Mouse (Mus musculus): ENCODE results near the gene Rapgef5.

The Rapgef5 gene

DNA sequence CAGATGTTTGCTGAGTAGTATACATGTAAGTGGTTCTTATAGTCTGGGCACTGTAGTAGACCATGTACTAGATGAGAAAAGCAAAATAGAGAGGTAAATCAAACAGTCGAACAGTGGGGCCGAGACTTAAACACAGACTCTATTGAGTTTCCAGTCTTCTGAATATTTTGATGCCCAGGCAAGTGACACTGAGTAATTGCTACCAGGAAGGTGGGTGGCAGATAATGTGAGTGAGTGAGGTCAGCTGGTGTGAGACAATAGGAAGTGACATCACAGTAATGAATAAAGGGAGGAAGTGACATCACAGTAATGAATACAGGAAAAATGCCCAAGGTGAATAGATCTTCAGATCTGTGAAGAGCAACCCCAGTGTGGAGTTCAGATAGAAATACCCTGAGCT lies at the start of gene Rapgef5:
TSS of gene Rapgef5 (plus strand) at position 301 of the 400 bp plus-strand sequence.
- no peak for DNase-seq (ENCODE audit: low read depth, low spot score)

DNA sequence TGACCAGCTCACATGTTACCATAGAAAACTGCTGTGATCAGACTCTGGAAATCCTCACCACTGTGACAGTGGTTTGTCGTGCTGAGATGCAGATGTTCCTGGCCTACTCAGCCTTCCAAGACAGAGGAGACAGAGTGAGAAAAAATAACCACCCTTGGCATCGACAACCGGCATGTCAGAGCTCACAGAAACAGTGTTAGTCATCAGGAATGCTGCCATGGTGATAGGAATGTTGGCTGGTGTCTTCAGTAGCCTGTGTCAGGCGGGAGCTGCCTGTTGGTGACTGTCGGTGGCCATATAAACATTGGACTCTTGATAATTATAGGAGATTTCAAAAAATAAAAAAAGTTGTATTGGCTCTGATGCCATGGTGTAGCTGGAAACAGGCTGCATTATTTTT lies 48.0 kb upstream of the Rapgef5 start:
- no peak for DNase-seq (ENCODE audit: low read depth, low spot score)

DNA sequence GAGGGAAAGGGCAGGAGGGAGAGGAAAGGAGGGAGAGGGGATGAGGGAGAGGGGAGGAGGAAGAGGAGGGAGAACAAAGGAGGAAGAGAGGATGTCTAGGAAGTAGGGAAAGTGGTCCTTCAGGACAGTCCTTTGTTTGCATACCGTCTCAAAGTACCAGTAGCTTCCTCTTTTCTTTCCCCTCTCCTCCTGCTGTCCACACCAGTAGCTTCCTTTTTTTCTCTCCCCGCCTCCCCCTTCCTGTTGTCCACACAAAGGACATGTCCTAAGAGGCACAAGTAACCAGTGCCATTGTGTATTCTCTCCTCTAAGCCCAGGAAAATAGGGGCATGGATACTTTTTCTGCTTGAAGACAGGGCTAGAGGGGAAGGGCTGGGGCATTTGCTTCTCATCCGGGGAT lies 37.3 kb upstream of the Rapgef5 start:
- DNase-seq (ENCODE audit: low read depth, low spot score) = no peak

DNA sequence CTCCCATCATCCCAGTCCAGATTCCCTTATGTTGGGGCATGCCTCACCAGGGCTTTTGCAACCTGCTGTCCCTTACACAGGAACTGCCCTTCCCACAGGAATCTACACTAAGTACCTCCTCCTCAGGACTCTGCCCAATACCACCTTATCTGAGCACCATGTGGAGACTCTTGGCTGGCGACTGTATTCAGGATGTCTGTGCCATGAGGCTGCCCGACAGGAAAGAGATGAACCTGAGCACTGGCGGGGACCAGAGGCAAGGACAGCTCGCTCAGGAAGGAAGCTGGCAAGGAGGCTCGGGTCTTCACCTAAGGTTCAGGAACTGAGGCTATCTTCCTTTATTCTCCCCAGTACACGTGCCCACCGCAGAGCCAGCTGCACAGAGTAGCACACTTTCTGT lies 36.6 kb upstream of the Rapgef5 start:
- no peak for DNase-seq (ENCODE audit: low read depth, low spot score)

DNA sequence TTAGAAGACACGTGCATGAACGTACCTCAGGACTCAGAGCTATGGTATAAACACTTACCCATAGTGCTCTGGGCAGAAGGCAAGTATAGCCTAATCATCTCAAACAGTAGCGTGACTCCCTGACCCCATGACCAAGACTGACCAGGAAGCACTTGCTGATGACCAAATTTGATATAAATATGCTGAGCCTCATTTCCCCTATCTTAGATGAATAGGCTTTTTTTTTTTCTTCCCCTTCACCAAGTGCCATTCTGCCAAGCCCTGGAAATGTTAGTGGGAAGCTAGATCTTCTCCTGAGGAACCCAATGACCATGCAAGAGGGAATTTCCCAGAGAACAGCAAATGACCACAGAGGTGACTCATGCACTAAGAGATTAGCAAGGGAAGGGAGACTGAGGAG lies 35.3 kb upstream of the Rapgef5 start:
- no peak for DNase-seq (ENCODE audit: low read depth, low spot score)

DNA sequence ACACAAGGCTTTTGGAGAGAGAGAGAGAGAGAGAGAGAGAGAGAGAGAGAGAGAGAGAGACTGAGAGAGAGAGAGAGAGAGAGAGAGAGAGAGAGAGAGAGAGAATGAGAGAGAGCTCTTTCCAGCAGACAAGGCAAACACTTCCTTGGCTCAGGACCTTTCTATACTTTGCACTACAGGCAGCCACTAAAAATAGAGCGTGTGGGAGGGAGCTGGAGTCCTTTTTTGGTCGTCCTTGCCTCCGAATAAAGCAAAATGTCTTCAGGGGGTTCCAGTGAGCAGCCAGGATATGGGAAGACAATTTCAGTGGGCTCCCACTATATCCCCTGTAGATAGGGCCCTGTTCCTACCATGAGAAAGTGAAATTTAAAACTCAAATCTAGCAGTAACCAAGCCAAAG lies 33.6 kb upstream of the Rapgef5 start:
- no peak for DNase-seq (ENCODE audit: low read depth, low spot score)

DNA sequence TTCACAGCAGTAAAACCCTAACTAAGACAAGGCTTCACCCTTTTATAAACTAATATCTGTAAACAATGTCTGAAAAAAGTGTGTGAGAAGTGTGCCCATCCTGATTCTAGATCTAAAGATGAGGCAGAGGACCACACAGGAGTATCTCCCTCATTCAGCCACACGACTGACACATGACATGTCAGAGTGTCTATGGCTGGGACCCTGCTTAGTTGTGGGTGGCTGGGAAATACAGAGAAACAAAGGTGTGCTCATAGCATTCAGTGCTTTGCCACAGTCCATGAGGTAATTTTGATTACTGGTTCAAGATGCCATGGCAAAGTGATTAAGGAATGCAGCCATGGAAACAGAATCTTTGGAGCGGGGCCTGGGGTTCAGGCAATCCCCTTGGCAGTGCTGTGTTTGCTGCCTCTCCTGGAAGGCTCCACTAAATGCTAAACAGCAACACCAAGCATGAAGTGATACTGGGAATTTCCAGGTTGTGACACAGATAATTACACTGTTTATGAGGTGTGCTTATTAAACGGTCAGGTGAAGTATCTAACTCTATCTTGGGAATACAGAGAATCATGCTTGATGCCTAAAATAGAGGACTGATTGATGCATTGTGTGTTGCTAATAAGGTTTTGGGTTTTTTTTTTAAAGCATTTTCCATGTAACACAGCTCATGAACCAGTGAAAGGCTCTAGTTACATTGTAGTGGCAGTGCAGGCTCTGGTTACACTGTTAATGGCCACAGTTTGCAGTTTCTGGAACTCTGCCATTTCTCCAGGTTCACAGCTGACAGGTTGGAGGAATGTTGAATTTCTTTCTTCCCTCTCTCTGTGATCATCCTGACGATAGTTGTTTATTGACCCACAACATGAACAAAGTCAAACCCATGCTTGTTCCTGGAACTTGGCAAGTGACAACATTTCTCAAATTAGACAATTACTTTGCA lies 29.9 kb upstream of the Rapgef5 start:
- no peak for DNase-seq (ENCODE audit: low read depth, low spot score)

DNA sequence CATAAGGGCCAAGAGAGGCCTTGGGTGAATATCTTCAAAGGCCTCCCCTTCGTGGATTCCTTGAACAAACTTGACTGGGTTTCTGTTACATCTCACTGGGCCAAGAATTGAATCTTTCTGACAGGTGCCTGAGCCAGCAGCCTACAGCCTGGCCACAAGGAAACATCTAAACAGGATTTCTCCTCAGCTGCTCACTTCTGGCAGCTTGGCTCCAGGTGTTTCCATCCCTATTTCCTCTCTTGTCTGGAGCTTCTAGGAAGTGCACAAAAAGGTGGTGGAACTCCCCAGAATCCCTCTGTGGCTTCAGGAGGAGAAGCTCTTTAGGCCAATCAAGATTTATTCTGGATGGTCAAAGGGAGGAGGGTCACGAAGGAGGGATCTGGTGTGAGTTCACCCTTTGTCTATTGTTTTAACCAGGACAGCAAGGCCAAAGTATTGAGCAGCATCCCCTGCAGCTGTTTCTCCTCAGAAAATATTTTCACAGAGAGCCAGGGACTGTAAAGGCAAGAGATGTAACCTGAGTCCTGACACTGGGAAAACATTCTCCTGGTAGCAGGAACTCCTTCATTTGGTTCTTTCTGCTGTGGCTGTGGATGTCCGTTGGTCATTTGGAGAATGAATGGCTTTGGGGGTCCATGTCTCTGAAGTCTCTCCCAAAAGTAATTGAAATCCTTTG lies 19.6 kb upstream of the Rapgef5 start:
- no peak for DNase-seq (ENCODE audit: low read depth, low spot score)

DNA sequence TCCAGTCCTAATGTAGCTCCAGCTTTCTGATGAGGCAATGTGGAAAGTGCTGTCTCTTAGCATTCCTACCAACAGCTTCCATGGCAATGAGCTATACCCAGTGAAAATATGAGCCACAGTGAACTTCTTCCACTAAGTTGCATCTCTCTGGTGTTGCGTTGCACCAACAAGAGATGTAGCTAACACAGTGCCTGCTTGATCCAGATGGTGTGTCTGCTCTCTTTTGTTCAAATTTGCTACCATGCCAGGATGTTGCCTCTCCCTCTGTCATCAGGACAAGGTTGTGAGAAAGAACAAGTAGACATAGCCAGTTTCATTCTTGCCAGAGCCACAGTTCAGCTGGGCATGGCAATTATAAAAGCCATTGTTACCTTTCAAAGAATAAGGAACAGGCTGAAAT lies 18.9 kb upstream of the Rapgef5 start:
- no peak for DNase-seq (ENCODE audit: low read depth, low spot score)

DNA sequence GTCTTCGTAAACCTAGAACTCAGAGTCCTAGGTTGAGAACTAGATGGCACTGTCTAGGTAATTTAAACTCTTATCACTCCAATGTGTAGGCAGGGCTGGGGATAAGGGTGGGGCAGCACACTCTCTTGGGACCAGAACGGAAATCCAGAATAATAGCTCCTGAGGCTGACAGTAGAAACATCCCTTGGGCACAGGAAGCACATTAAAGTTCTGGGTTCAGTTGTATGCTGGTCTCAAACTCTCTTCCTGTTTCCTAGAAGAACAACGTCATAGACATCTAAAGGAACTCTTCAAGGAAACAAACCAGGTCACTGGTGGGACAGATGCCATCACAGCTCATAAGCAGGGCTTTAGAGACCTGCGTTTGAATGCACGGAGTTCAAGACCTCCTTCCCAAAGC lies 17.0 kb upstream of the Rapgef5 start:
- no peak for DNase-seq (ENCODE audit: low read depth, low spot score)

DNA sequence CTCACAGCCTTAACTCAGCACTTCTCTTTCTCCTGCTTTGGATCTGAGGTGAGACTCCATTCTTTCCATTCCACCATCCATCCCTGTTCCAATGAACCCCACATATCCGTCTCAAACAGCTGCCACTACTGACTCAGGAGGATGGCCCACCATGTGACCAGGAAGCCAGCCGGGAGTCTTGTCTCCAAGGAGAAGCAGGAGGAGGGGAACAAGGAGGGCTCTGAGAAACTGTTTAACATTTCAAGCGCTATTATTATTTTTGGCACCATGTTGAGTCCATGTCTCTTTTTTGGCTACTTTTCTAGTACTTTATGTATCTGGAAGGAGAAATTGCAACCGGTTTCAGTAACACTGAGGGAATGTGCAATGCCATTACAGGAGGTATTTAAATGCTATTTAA lies 15.1 kb upstream of the Rapgef5 start:
- DNase-seq (ENCODE audit: low read depth, low spot score) = no peak

DNA sequence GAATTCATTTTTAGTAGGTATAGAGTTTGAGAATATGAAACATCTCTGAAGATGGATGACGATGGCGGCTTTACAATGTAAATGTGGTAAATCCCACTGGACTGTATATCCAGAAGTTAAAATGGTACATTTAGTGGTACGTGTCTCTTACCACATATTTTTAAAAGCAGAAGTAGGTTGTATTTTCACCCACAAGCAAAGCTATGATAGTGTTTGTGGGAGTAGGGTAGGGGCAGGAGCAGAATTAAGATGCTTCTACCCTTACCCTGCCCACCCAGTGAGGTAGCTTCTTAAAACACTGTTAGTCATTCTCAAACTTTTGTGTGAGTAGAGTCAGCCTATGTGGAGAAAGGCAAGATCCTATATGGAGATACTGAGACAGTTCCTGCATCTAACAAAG lies 13.4 kb upstream of the Rapgef5 start:
- no peak for DNase-seq (ENCODE audit: low read depth, low spot score)

DNA sequence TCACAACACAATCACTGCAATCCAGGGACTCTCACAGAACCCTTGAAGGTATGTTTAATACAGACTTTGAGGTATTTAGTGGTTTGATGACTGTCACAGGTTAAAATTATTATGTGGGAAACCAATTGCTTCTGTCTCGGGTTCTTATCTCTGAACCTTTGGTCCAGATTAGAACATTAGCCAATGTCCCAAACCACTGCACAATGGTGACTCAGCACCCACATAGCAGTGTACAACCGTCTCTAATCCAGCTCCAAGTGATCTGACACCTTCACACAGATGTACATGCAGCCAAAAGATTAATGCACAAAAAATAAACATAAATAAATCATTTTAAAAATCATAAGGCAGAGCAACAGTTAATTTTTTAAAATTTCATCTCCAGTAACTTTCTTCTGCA lies 11.1 kb upstream of the Rapgef5 start:
- DNase-seq (ENCODE audit: low read depth, low spot score) = no peak

DNA sequence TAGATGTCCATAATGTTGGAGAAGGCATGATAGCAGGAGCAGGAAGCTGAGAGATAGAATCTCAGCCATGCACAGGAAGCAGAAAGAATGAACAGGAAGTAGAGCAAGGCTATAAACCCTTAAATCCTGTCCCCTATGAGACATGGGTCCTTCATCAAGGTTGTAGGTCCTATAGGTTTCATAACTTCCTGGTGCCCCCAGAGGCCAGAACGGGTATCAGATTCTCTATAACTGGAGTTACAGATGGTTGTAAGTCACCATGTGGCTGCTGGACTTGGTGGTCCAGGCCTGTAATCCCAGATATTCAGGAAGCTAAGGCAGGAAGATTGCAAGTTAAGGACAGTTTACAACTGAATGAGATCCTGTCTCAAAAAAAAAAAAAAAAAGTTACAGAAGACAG lies 8.5 kb upstream of the Rapgef5 start:
- DNase-seq (ENCODE audit: low read depth, low spot score) = no peak

DNA sequence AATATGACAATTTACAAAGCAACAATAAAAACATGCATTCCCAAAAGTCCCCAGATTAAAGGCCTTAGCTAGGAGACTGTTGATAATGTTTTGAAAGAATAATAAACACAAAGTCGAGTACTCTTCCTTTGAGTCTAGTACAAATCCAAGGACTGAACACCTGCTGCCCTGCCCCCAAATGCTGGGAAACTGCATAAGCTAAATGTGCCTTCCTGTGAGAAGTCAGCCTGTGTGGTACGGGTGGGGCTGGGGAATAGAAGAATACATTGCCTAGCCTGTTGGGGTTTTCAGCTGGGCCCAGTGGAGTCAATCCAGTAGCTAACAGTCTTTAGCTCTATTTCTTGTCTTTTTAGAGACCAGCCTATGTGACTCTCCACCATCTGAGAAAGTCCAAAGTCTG lies 6.4 kb upstream of the Rapgef5 start:
- no peak for DNase-seq (ENCODE audit: low read depth, low spot score)

DNA sequence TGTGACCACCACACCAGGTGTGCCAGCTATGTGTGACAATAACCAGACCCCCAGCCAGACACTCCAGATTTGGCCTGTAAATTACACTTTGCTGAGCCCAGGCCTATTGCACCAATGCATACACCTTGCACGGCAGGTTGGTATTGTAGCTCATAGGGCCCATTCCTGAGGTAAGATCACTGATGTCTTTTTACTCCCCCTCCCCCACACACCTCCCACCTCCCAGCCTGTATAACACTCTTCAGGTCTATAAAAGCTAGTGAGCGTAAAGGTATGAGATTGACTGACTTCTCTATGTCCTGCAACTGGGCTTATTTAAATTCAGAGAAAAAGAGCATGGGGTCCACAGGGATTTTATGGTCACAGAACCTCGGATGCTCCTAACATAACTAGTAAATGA lies 3.8 kb upstream of the Rapgef5 start:
- no peak for DNase-seq (ENCODE audit: low read depth, low spot score)

DNA sequence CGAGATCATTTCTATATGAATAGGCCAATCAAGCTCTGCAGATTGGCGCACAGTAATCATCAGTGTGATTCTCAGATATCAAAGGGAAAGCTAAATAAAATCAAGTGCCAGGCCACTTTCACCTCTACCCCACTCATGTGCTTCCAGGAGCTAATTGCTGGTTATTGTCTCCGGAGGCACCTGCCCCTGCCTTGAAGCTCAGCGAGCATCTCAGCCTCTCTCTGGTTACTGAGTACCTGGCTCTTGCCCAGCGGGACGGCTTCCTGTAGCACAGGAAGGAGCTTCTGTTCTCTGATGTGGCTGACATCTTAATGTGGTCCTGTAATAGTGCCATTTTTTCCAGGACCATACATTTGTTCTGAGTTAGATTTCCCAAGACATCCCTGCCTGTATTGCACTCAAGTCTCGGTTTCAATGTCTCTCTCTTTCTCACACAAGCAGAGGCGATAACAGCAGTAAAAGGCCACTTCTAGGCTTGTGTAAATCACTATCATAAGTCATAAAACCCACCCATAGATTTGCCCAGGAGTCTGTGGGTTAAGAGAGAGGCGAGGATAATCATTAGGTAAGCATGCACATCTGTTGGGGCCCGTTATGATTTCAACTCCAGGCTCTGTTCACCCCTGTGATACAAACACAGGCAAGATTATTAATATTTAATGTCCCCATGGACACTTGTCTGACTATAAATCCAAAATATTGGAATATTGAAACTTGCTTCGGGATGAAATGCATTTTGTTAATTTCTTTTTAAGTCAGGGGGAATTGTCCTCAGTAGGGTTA lies 2.9 kb upstream of the Rapgef5 start:
- no peak for DNase-seq (ENCODE audit: low read depth, low spot score)

DNA sequence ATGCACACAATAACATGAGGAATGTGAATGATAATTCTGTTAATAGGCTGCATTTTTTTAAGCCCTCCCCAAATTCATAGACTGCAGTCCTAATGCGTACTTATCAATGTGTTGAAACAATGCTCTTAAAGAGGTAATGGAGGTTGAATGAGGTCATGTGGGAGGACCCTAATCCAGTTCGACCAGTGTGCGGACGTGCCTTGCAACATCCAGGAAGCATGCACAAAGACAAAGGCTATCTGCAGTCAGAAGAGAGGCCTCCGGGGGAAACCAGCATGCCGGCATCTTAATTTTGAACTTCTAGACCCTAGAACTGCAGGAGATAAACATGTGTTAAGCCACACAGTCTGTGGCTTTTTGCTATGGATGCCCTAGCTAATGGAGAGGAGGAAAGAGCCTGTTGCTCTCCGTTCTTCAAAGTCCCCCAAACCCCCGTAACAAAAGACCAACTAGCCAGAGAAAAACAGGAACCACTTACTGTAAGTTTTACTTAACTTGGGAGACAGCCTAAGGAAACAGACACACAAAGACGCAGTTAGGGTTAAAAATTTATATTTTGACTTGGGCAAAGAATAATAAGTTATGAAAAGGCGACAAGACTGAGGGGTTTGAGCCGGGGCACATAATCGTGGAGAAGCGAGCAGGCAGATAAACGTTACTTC lies 1.1 kb downstream of the Rapgef5 start:
- no peak for DNase-seq (ENCODE audit: low read depth, low spot score)

DNA sequence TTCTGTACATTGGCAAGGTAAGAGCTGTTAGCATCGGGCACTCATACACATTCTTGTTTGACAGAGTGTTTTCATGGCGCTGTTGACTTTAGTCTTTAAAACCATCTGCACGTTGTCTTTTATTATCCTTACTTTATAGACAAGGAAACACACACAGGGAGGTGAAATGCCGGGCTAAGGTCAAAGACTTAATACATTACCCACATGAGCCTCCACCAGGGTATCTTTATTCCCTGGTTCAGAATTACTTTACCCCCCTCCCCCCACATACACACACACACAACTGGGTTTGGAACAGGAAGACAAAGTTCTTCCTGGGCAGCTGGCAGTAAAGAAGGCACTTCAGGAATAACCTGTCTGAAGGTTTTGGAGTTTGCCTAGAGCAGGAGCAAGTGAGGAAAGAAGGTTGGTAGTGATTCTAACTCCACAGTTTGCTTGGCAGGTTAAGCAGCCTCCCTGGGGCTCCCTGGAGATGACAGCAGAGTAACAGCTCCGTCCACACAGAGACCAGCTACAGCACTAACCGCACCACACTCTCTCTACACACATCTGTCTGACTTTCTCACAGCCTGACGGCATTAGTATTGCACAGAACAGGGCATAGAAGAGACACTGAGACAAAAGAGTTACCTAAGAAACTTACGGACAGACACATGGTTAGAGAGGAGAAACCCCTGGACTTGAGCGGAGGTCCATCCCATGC lies 8.2 kb downstream of the Rapgef5 start:
- no peak for DNase-seq (ENCODE audit: low read depth, low spot score)

DNA sequence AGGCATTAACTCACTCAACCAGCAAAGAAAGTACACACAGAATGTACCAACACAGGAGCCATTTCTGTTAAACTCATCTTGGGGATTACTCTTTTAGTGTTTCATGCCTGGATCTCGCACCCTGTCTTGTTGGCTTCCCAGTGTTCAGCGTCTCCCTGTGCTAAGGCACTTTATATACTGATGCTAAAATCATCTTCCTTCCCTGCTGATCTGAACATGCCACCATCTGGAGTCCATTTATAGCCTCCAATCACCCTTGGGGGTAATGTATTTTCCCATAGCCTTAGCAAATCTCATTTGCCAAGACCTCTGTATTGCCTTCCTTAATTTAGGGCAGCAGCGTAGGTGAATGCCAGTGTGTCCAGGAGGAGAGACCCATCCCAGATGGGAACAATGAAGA lies 11.6 kb downstream of the Rapgef5 start:
- no peak for DNase-seq (ENCODE audit: low read depth, low spot score)

DNA sequence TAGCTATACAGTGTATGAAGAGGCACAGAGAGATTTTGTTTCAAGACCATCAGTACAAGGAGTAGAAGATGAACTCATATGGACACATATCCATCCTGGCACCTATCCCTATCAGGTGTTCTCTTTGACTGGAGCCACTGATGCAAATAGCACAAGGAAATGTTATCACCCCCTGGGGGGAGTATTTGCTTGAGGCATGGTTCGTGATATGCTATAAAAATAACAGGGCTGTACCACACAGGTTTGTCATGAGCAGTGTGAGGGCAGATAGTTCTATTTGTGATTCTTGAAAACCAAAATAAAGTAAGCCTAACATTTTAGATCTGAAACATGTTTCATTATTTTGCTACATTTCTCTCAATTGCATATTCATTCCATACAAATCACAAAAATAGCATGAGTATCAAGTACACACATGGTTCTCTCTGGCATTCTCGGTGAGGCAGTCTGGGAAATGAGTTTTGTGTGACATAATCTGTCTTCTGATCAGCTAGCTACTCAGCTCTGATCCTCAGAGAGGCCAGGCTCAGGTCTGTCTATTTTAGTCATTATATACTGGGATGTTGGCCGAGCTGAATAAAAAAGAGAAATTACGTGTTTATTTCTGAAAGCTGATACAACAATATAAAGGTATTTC lies 12.3 kb downstream of the Rapgef5 start:
- DNase-seq (ENCODE audit: low read depth, low spot score) = no peak

All from retina, postnatal 7 days (tissue).